Mouse (Mus musculus) forebrain, embryonic 15.5 days (tissue): ENCODE results near the gene Ric3. TPM values are rescaled to one million over a fixed set of nuclear protein-coding genes. Genes with fewer than 3 reads are reported as not detected.

Source experiments
- ATAC-seq: fragments of 200-750 bp; cut with Nextera tagmentation; replicated peaks from 2 replicates; pipeline ENCODE4 v1.8.0; 2017; ENCODE audit warnings: mild to moderate bottlenecking, moderate TSS enrichment, moderate library complexity
- H3K27ac ChIP-seq: fragments of 300-500 bp; sonication (generic); replicated peaks from 2 replicates; pipeline ENCODE4 v1.5.1; 2015; ENCODE audit warnings: mild to moderate bottlenecking, inconsistent platforms
- H3K27me3 ChIP-seq: fragments of 300-500 bp; sonication (generic); 2 replicates; pipeline ENCODE4 v1.6.1; 2015; ENCODE audit warnings: inconsistent platforms
- H3K36me3 ChIP-seq: fragments of 300-500 bp; sonication (generic); 2 replicates; pipeline ENCODE4 v1.6.1; 2015; ENCODE audit warnings: mild to moderate bottlenecking, inconsistent platforms
- H3K4me1 ChIP-seq: fragments of 300-500 bp; sonication (generic); 2 replicates; pipeline ENCODE4 v1.6.1; 2015; ENCODE audit warnings: inconsistent platforms
- H3K4me2 ChIP-seq: fragments of 300-500 bp; sonication (generic); replicated peaks from 2 replicates; pipeline ENCODE4 v1.6.1; 2015; ENCODE audit warnings: mild to moderate bottlenecking, inconsistent platforms
- H3K4me3 ChIP-seq: fragments of 300-500 bp; sonication (generic); 2 replicates; pipeline ENCODE4 v1.5.1; 2015; ENCODE audit warnings: mild to moderate bottlenecking, inconsistent platforms
- H3K9ac ChIP-seq: fragments of 300-500 bp; sonication (generic); replicated peaks from 2 replicates; pipeline ENCODE4 v1.6.1; 2015; ENCODE audit warnings: mild to moderate bottlenecking, inconsistent platforms
- H3K9me3 ChIP-seq: fragments of 300-500 bp; sonication (generic); 2 replicates; pipeline ENCODE4 v1.6.1; 2016; ENCODE audit warnings: inconsistent platforms
- WGBS: fragments of 180-500 bp; shearing (Covaris S2); methylation state at CpG from one replicate; pipeline ENCODE4 v1.1.7; 2015; ENCODE audit warnings: mixed read lengths; 5-methylcytosine and 5-hydroxymethylcytosine counted together
- polyA plus RNA-seq: library from polyadenylated mRNA; unstranded; fragments of >200 nt; fragmentation: Nextera tagmentation; extraction: Ambion mirVana; gene quantifications from 2 replicates; pipeline ENCODE4 v1.2.1, GENCODE M21; 2015

The Ric3 gene
- polyA plus RNA-seq, 1 experiment from 2014 or later: 30.4 TPM

GRCm38 (mm10) chr7:109012998-109013625 lies 70.0 kb downstream of the Ric3 start:
- peak overlapping the region; percentile 79 for H3K27ac ChIP-seq
- no peak for ATAC-seq
- H3K9me3 ChIP-seq: no peaks in the 10 kb centered on the region
- H3K27me3 ChIP-seq: 0 out of 2 replicates have a peak, but pooled peaks cover 4% of the 10 kb centered on the region
- H3K4me2 ChIP-seq: peak overlapping the region; percentile 84
- peak overlapping the region; percentile 12; the same call in 1 of the 2 replicates for H3K4me3 ChIP-seq
- peak overlapping the region; percentile 27 for H3K9ac ChIP-seq
- no peaks in the 10 kb centered on the region for H3K36me3 ChIP-seq
- H3K4me1 ChIP-seq: peaks cover 50% of the 10 kb centered on the region
- 25% methylated on average over 4 of the region's 4 CpGs for WGBS

GRCm38 (mm10) chr7:109012575-109012974 lies 70.6 kb downstream of the Ric3 start:
- H3K4me3 ChIP-seq: peak overlapping the region; percentile 82; the same call in 1 of the 2 replicates

GRCm38 (mm10) chr7:109011596-109012180 lies 71.4 kb downstream of the Ric3 start:
- H3K27me3 ChIP-seq: 0 out of 2 replicates have a peak, but pooled peaks cover 4% of the 10 kb centered on the region
- H3K4me2 ChIP-seq: peak overlapping the region; percentile 84
- 25% methylated on average over 8 of the region's 8 CpGs for WGBS
- peaks cover 47% of the 10 kb centered on the region for H3K4me1 ChIP-seq
- H3K4me3 ChIP-seq: peak overlapping the region; percentile 82
- H3K9ac ChIP-seq: peak overlapping the region; percentile 83
- no peaks in the 10 kb centered on the region for H3K36me3 ChIP-seq
- no peaks in the 10 kb centered on the region for H3K9me3 ChIP-seq
- H3K27ac ChIP-seq: peak overlapping the region; percentile 79
- ATAC-seq: peak; percentile 78

More at GRCm38 (mm10) chr7:109012575-109012974, 70.6 kb downstream of the Ric3 start:
- peak overlapping the region; percentile 84 for H3K4me2 ChIP-seq
- H3K27ac ChIP-seq: peak overlapping the region; percentile 79
- ATAC-seq: no peak
- no peaks in the 10 kb centered on the region for H3K9me3 ChIP-seq
- peaks cover 50% of the 10 kb centered on the region for H3K4me1 ChIP-seq
- 0 out of 2 replicates have a peak, but pooled peaks cover 4% of the 10 kb centered on the region for H3K27me3 ChIP-seq
- H3K9ac ChIP-seq: 0 out of 2 replicates have a peak overlapping the region, but pooled peaks have one; percentile 27
- 86% methylated on average over 1 of the region's 1 CpGs for WGBS
- no peaks in the 10 kb centered on the region for H3K36me3 ChIP-seq

- Histone ChIP-seq H3K4me3 (peak overlapping the region; percentile 82), H3K36me3 (no peaks in the 10 kb centered on the region), H3K27me3 (0 out of 2 replicates have a peak, but pooled peaks cover 4% of the 10 kb centered on the region), H3K9ac (peak overlapping the region; percentile 83), H3K4me2 (peak overlapping the region; percentile 84), H3K4me1 (peaks cover 40% of the 10 kb centered on the region), H3K9me3 (no peaks in the 10 kb centered on the region), H3K27ac (peak overlapping the region; percentile 79)
- 1% methylated on average over 79 of the region's 82 CpGs for WGBS
- ATAC-seq: peak; percentile 81
Measured at GRCm38 (mm10) chr7:109010720-109011595, 72.2 kb downstream of the Ric3 start.

- no peak overlapping the region for H3K9ac ChIP-seq
- no peak overlapping the region for H3K4me3 ChIP-seq
- 0 out of 2 replicates have a peak, but pooled peaks cover 4% of the 10 kb centered on the region for H3K27me3 ChIP-seq
- peaks cover 38% of the 10 kb centered on the region for H3K4me1 ChIP-seq
- 93% methylated on average over 1 of the region's 1 CpGs for WGBS
- no peak for ATAC-seq
- H3K36me3 ChIP-seq: no peaks in the 10 kb centered on the region
- no peaks in the 10 kb centered on the region for H3K9me3 ChIP-seq
- H3K4me2 ChIP-seq: no peak overlapping the region
- no peak overlapping the region for H3K27ac ChIP-seq
Measured at GRCm38 (mm10) chr7:109009260-109009659, 73.9 kb downstream of the Ric3 start.

- Histone ChIP-seq H3K9me3 (no peaks in the 10 kb centered on the region), H3K27ac (no peak overlapping the region), H3K4me3 (no peak overlapping the region), H3K36me3 (no peaks in the 10 kb centered on the region), H3K4me1 (no peaks in the 10 kb centered on the region), H3K27me3 (no peaks in the 10 kb centered on the region), H3K4me2 (no peak overlapping the region), H3K9ac (no peak overlapping the region)
- WGBS: 5% methylated on average over 3 of the region's 3 CpGs
- no peak for ATAC-seq
Measured at GRCm38 (mm10) chr7:109003653-109004052, 79.5 kb downstream of the Ric3 start.

- Histone ChIP-seq H3K36me3 (no peaks in the 10 kb centered on the region), H3K27ac (no peak overlapping the region), H3K9me3 (no peaks in the 10 kb centered on the region), H3K27me3 (no peaks in the 10 kb centered on the region), H3K4me1 (no peaks in the 10 kb centered on the region), H3K4me3 (no peak overlapping the region), H3K9ac (no peak overlapping the region), H3K4me2 (no peak overlapping the region)
- WGBS: 77% methylated on average over 4 of the region's 4 CpGs
- no peak for ATAC-seq
Measured at GRCm38 (mm10) chr7:109001971-109002370, 81.2 kb downstream of the Ric3 start.

GRCm38 (mm10) chr7:109000315-109000954 lies 82.7 kb downstream of the Ric3 start:
- no peaks in the 10 kb centered on the region for H3K4me1 ChIP-seq
- no peaks in the 10 kb centered on the region for H3K27me3 ChIP-seq
- H3K9ac ChIP-seq: no peak overlapping the region
- H3K9me3 ChIP-seq: no peaks in the 10 kb centered on the region
- H3K4me3 ChIP-seq: no peak overlapping the region
- no peak overlapping the region for H3K4me2 ChIP-seq
- no peaks in the 10 kb centered on the region for H3K36me3 ChIP-seq
- ATAC-seq: peak; percentile 61
- WGBS: 40% methylated on average over 4 of the region's 4 CpGs
- H3K27ac ChIP-seq: no peak overlapping the region

GRCm38 (mm10) chr7:108996156-108996555 lies 87.0 kb downstream of the Ric3 start:
- Histone ChIP-seq H3K4me3 (no peak overlapping the region), H3K4me2 (no peak overlapping the region), H3K27ac (no peak overlapping the region), H3K4me1 (no peaks in the 10 kb centered on the region), H3K9me3 (no peaks in the 10 kb centered on the region), H3K27me3 (no peaks in the 10 kb centered on the region), H3K9ac (no peak overlapping the region), H3K36me3 (no peaks in the 10 kb centered on the region)
- ATAC-seq: no peak
- WGBS: 80% methylated on average over 6 of the region's 6 CpGs

- no peaks in the 10 kb centered on the region for H3K4me1 ChIP-seq
- WGBS: 96% methylated on average over 3 of the region's 3 CpGs
- no peak overlapping the region for H3K4me3 ChIP-seq
- H3K27me3 ChIP-seq: no peaks in the 10 kb centered on the region
- no peak overlapping the region for H3K9ac ChIP-seq
- no peak for ATAC-seq
- no peak overlapping the region for H3K27ac ChIP-seq
- no peaks in the 10 kb centered on the region for H3K9me3 ChIP-seq
- H3K4me2 ChIP-seq: no peak overlapping the region
- H3K36me3 ChIP-seq: no peaks in the 10 kb centered on the region
Measured at GRCm38 (mm10) chr7:108993881-108994291, 89.2 kb downstream of the Ric3 start.

GRCm38 (mm10) chr7:108993230-108993629 lies 89.9 kb downstream of the Ric3 start:
- no peak overlapping the region for H3K4me3 ChIP-seq
- H3K9me3 ChIP-seq: no peaks in the 10 kb centered on the region
- no peak overlapping the region for H3K9ac ChIP-seq
- H3K27ac ChIP-seq: no peak overlapping the region
- H3K4me1 ChIP-seq: no peaks in the 10 kb centered on the region
- no peak overlapping the region for H3K4me2 ChIP-seq
- H3K27me3 ChIP-seq: no peaks in the 10 kb centered on the region
- H3K36me3 ChIP-seq: no peaks in the 10 kb centered on the region
- ATAC-seq: no peak
- whole genome bisulfite sequencing: 83% methylated on average over 7 of the region's 7 CpGs
